Mouse (Mus musculus): Measurements from ENCODE around the gene Stub1.

DNA sequence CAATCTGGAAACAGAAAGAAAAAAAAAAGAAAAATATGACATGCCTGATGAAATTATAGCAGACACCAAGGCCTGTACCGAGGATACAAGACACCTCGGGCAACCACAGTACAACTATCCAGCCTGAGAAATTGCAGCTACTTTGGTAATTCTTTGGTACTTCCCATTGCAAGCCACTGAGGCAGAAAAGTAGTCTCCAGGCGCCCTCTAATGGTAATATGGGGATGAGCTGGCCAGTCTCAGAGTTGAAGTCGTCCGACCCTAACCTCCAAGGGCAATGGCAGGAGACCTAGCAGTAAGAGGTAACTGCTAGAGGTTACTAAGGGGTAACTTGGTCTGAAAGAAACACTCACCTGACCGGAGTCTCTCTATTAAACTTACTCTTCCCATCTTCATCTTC, 32.2 kb downstream of the Stub1 start:
- TF ChIP-seq CTCF (IDR thresholded peaks at IDR 0.05; ENCODE audit: borderline replicate concordance, insufficient read depth, low read depth, low read length) = peak; percentile 82
- TF ChIP-seq POLR2A (IDR thresholded peaks at IDR 0.05; ENCODE audit: borderline replicate concordance, insufficient read depth, low read length) = no peak

Data from cerebellum, adult 2 months (tissue).